Mouse (Mus musculus): ENCODE results near the gene Ldhal6b. TPM values are rescaled to one million over a fixed set of nuclear protein-coding genes. Genes with fewer than 3 reads are reported as not detected.
"Not testable (repeated sequence)": the region's sequence is repeated elsewhere in the genome, so short reads cannot be mapped to it uniquely, and the experiment has no call there.

Gene Ldhal6b
- polyA plus RNA-seq (2012; ENCODE audit: insufficient read depth, low replicate concordance) = not detected in 2 replicates

- H3K36me3 ChIP-seq (replicated peaks; ENCODE audit: low read length) = peaks cover 91% of the 10 kb centered on the region
- TF ChIP-seq GATA1 (IDR thresholded peaks at IDR 0.05; ENCODE audit: borderline replicate concordance, low read length) = no peak
- H3K9me3 ChIP-seq = peaks cover 11% of the 10 kb centered on the region
- H3K4me1 ChIP-seq = peaks cover 79% of the 10 kb centered on the region
- no peak within 1 kb of the TSS for H3K4me3 ChIP-seq (replicated peaks)
- no peaks in the 10 kb centered on the region for H3K27me3 ChIP-seq (replicated peaks)
These were observed at the start of gene Ldhal6b for GRCm38 (mm10) chr17:5418545-5418944. TSS of gene Ldhal6b (minus strand) at chr17:5418767.

- Histone ChIP-seq H3K4me1 (no peaks in the 10 kb centered on the region), H3K4me3 (replicated peaks) (no peak overlapping the region), H3K27me3 (replicated peaks) (peaks cover 25% of the 10 kb centered on the region), H3K9me3 (no peaks in the 10 kb centered on the region), H3K36me3 (replicated peaks; ENCODE audit: low read length) (no peaks in the 10 kb centered on the region)
- TF ChIP-seq FLI1 (IDR thresholded peaks at IDR 0.05; ENCODE audit: low read length) (no peak), GATA1 (IDR thresholded peaks at IDR 0.05; ENCODE audit: borderline replicate concordance, low read length) (no peak)
These were observed 48.6 kb upstream of the Ldhal6b start for GRCm38 (mm10) chr17:5467177-5467576.

GRCm38 (mm10) chr17:5466736-5467135 lies 48.2 kb upstream of the Ldhal6b start:
- Histone ChIP-seq H3K9me3 (no peaks in the 10 kb centered on the region), H3K27me3 (replicated peaks) (peaks cover 25% of the 10 kb centered on the region), H3K4me3 (replicated peaks) (no peak overlapping the region), H3K36me3 (replicated peaks; ENCODE audit: low read length) (no peaks in the 10 kb centered on the region), H3K4me1 (no peaks in the 10 kb centered on the region)
- TF ChIP-seq FLI1 (IDR thresholded peaks at IDR 0.05; ENCODE audit: low read length) (no peak), GATA1 (IDR thresholded peaks at IDR 0.05; ENCODE audit: borderline replicate concordance, low read length) (no peak)

GRCm38 (mm10) chr17:5463912-5464311 lies 45.3 kb upstream of the Ldhal6b start:
- Histone ChIP-seq H3K4me3 (replicated peaks) (no peak overlapping the region), H3K36me3 (replicated peaks; ENCODE audit: low read length) (no peaks in the 10 kb centered on the region), H3K4me1 (no peaks in the 10 kb centered on the region), H3K27me3 (replicated peaks) (peaks cover 28% of the 10 kb centered on the region), H3K9me3 (no peaks in the 10 kb centered on the region)
- TF ChIP-seq GATA1 (IDR thresholded peaks at IDR 0.05; ENCODE audit: borderline replicate concordance, low read length) = no peak
- no peak for TF ChIP-seq FLI1 (IDR thresholded peaks at IDR 0.05; ENCODE audit: low read length)

- Histone ChIP-seq H3K9me3 (peaks cover 5% of the 10 kb centered on the region), H3K36me3 (replicated peaks; ENCODE audit: low read length) (no peaks in the 10 kb centered on the region), H3K4me3 (replicated peaks) (no peak overlapping the region), H3K27me3 (replicated peaks) (peaks cover 51% of the 10 kb centered on the region), H3K4me1 (no peaks in the 10 kb centered on the region)
- TF ChIP-seq FLI1 (IDR thresholded peaks at IDR 0.05; ENCODE audit: low read length) (no peak), GATA1 (IDR thresholded peaks at IDR 0.05; ENCODE audit: borderline replicate concordance, low read length) (no peak)
These were observed 35.1 kb upstream of the Ldhal6b start for GRCm38 (mm10) chr17:5453657-5454056.

- peaks cover under 1% of the 10 kb centered on the region for H3K36me3 ChIP-seq (replicated peaks; ENCODE audit: low read length)
- peaks cover 23% of the 10 kb centered on the region for H3K4me1 ChIP-seq
- H3K9me3 ChIP-seq = 0 out of 2 replicates have a peak, but pooled peaks cover 3% of the 10 kb centered on the region
- TF ChIP-seq GATA1 (IDR thresholded peaks at IDR 0.05; ENCODE audit: borderline replicate concordance, low read length) (no peak), FLI1 (IDR thresholded peaks at IDR 0.05; ENCODE audit: low read length) (no peak)
- H3K27me3 ChIP-seq (replicated peaks) = peaks cover 15% of the 10 kb centered on the region
- no peak overlapping the region for H3K4me3 ChIP-seq (replicated peaks)
These were observed 25.2 kb upstream of the Ldhal6b start for GRCm38 (mm10) chr17:5443751-5444150.

- Histone ChIP-seq H3K27me3 (replicated peaks) (peaks cover 10% of the 10 kb centered on the region), H3K4me3 (replicated peaks) (no peak overlapping the region), H3K4me1 (peaks cover 28% of the 10 kb centered on the region), H3K36me3 (replicated peaks; ENCODE audit: low read length) (peaks cover 5% of the 10 kb centered on the region), H3K9me3 (0 out of 2 replicates have a peak, but pooled peaks cover 3% of the 10 kb centered on the region)
- TF ChIP-seq GATA1 (IDR thresholded peaks at IDR 0.05; ENCODE audit: borderline replicate concordance, low read length) (no peak), FLI1 (IDR thresholded peaks at IDR 0.05; ENCODE audit: low read length) (no peak)
These were observed 24.7 kb upstream of the Ldhal6b start for GRCm38 (mm10) chr17:5443260-5443659.

GRCm38 (mm10) chr17:5442403-5442802 lies 23.8 kb upstream of the Ldhal6b start:
- not testable (repeated sequence) for H3K4me3 ChIP-seq (replicated peaks); H3K27me3 ChIP-seq (replicated peaks); H3K9me3 ChIP-seq
- Histone ChIP-seq H3K4me1 (peaks cover 36% of the 10 kb centered on the region), H3K36me3 (replicated peaks; ENCODE audit: low read length) (peaks cover 14% of the 10 kb centered on the region)

- H3K9me3 ChIP-seq = 0 out of 2 replicates have a peak, but pooled peaks cover 3% of the 10 kb centered on the region
- peaks cover 28% of the 10 kb centered on the region for H3K36me3 ChIP-seq (replicated peaks; ENCODE audit: low read length)
- peaks cover 3% of the 10 kb centered on the region for H3K27me3 ChIP-seq (replicated peaks)
- H3K4me1 ChIP-seq = peaks cover 30% of the 10 kb centered on the region
- H3K4me3 ChIP-seq (replicated peaks) = peak within 1 kb of the TSS; percentile 94
- TF ChIP-seq GATA1 (IDR thresholded peaks at IDR 0.05; ENCODE audit: borderline replicate concordance, low read length) (no peak), FLI1 (IDR thresholded peaks at IDR 0.05; ENCODE audit: low read length) (no peak)
These were observed 21.8 kb upstream of the Ldhal6b start, which contains the start of gene Tmem242 for GRCm38 (mm10) chr17:5440159-5440971. TSS of gene Tmem242 (minus strand) at chr17:5440259.

GRCm38 (mm10) chr17:5439831-5440158 lies 21.2 kb upstream of the Ldhal6b start:
- Histone ChIP-seq H3K27me3 (replicated peaks) (peaks cover 3% of the 10 kb centered on the region), H3K36me3 (replicated peaks; ENCODE audit: low read length) (peaks cover 34% of the 10 kb centered on the region), H3K4me1 (peaks cover 30% of the 10 kb centered on the region), H3K4me3 (replicated peaks) (peak overlapping the region; percentile 94), H3K9me3 (0 out of 2 replicates have a peak, but pooled peaks cover 3% of the 10 kb centered on the region)
- TF ChIP-seq FLI1 (IDR thresholded peaks at IDR 0.05; ENCODE audit: low read length) (no peak), GATA1 (IDR thresholded peaks at IDR 0.05; ENCODE audit: borderline replicate concordance, low read length) (no peak)

Data from megakaryocyte, embryonic 14.5 days (primary cell).